Mouse (Mus musculus) stomach, embryonic 15.5 days (tissue): Measurements from ENCODE around the gene Sash3. TPM values are rescaled to one million over a fixed set of nuclear protein-coding genes. Genes with fewer than 3 reads are reported as not detected.

Experiments
- ATAC-seq: fragments of 200-750 bp; cut with Nextera tagmentation; 2 replicates; pipeline ENCODE4 v1.8.0; 2017; ENCODE audit warnings: low read depth, moderate number of reproducible peaks, moderate TSS enrichment; ENCODE audit not compliant: insufficient read depth, low FRiP score
- H3K27ac ChIP-seq: fragments of 300-500 bp; sonication (generic); 2 replicates; pipeline ENCODE4 v1.5.1; 2015; ENCODE audit warnings: mild to moderate bottlenecking, inconsistent platforms
- H3K27me3 ChIP-seq: fragments of 300-500 bp; sonication (generic); replicated peaks from 2 replicates; pipeline ENCODE4 v1.6.1; 2015; ENCODE audit warnings: inconsistent platforms
- H3K36me3 ChIP-seq: fragments of 300-500 bp; sonication (generic); 2 replicates; pipeline ENCODE4 v1.6.1; 2015; ENCODE audit warnings: inconsistent platforms
- H3K4me1 ChIP-seq: fragments of 300-500 bp; sonication (generic); 2 replicates; pipeline ENCODE4 v1.6.1; 2015; ENCODE audit warnings: inconsistent platforms
- H3K4me2 ChIP-seq: fragments of 300-500 bp; sonication (generic); 2 replicates; pipeline ENCODE4 v1.6.1; 2015; ENCODE audit warnings: mild to moderate bottlenecking, inconsistent platforms
- H3K4me3 ChIP-seq: fragments of 300-500 bp; sonication (generic); replicated peaks from 2 replicates; pipeline ENCODE4 v1.5.1; 2015; ENCODE audit warnings: inconsistent platforms
- H3K9ac ChIP-seq: fragments of 300-500 bp; sonication (generic); 2 replicates; pipeline ENCODE4 v1.6.1; 2015; ENCODE audit warnings: inconsistent platforms
- H3K9me3 ChIP-seq: fragments of 300-500 bp; sonication (generic); 2 replicates; pipeline ENCODE4 v1.6.1; 2016; ENCODE audit warnings: inconsistent platforms
- WGBS: fragments of 180-500 bp; shearing (Covaris S2); methylation state at CpG from one replicate; pipeline ENCODE4 v1.1.7; 2015; 5-methylcytosine and 5-hydroxymethylcytosine counted together
- polyA plus RNA-seq: library from polyadenylated mRNA; unstranded; fragments of >200 nt; fragmentation: Nextera tagmentation; extraction: Ambion mirVana; gene quantifications from 2 replicates; pipeline ENCODE4 v1.2.1, GENCODE M21; 2015

Gene Sash3
- polyA plus RNA-seq, 1 experiment from 2014 or later = 3.7 TPM

DNA sequence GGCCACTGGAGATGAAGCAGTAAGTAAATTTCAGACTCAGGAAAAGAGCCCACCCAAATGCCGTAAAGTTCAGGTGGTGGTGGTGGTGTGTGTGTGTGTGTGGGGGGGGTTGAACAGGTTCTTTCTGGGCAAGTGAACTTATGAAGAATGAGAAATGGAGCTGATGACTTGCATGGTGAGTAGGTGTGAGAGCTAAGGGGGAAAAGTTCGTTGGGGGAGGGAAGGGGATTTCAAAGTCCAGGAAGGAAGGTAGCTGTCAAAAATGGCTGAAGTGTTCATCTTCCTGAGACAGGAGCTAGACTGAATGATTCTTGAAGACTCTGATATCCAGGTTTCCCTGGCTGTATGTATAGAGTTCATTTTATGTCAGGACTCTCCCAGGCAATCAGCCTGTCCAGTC lies 990 bp downstream of the Sash3 start:
- Histone ChIP-seq H3K4me1 (no peaks in the 10 kb centered on the region), H3K27ac (no peak overlapping the region), H3K27me3 (no peaks in the 10 kb centered on the region), H3K9ac (no peak overlapping the region), H3K36me3 (no peaks in the 10 kb centered on the region), H3K4me3 (no peak overlapping the region), H3K4me2 (no peak overlapping the region), H3K9me3 (no peaks in the 10 kb centered on the region)
- no peak for ATAC-seq
- 72% methylated on average over 2 of the region's 2 CpGs for WGBS

DNA sequence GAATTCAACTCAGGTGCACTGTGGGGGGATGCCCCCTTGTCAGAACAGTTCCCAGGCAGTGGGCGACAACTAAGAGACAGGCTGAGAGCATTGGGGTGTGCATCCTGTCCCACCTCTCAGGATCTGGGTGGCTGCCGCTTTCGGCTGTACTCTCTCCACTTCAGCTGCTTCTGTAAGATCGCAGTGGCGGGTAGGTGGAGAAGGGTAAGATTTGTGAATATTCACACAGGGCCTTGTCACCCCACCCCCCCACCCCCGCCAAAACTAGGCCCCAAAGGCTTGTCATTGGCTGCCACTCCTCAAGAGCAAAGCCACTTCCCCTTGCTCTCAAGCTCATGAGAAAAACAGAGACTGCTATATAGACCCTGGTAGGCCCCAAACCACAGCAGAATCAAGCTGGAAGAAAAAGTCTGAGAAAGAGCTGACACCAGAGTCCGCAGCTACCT lies 1.5 kb downstream of the Sash3 start:
- H3K4me3 ChIP-seq = no peak overlapping the region
- no peak for ATAC-seq
- no peaks in the 10 kb centered on the region for H3K4me1 ChIP-seq
- no peak overlapping the region for H3K9ac ChIP-seq
- H3K4me2 ChIP-seq = no peak overlapping the region
- no peak overlapping the region for H3K27ac ChIP-seq
- H3K27me3 ChIP-seq = no peaks in the 10 kb centered on the region
- WGBS = 73% methylated on average over 7 of the region's 7 CpGs
- H3K36me3 ChIP-seq = no peaks in the 10 kb centered on the region
- H3K9me3 ChIP-seq = no peaks in the 10 kb centered on the region

DNA sequence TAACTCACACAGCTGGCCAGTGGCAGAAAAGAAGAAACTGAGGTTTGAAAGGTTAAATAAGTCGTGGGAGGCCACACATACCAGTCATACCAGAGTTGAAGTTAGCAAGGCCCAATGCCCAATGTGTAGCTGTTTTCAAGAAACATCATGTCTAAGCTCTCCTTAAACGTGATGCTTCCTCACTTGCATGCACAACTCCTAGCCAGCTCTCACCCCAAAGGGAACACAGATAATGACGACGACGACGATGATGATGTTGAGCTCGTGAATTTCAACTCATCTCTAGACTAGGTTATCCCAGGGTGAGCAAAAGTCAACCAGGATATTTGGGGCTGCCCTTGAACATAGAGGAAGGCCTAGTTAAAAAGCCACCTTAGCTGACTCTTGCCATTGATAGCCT lies 5.9 kb downstream of the Sash3 start:
- 77% methylated on average over 7 of the region's 7 CpGs for WGBS

DNA sequence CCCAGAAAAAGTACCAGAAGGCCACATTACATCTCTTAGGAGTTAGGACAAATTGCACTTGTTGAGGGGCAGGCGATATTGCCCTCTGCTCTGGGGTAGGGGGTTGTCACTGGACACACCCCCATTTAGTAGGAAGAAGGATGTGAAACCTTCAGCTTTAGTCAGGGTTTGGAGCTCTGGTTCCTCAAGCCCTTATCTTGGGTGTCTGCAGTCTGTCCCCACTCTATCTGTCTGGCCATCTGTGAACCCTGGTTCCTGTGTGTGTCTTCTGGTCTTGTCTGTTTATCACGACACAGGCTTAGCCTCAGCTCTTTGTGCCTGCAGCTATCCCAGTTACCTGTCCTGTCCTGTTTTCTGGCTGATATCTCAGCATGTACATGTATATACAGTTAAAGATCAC lies 7.2 kb downstream of the Sash3 start:
- H3K4me3 ChIP-seq = no peak overlapping the region
- H3K9ac ChIP-seq = no peak overlapping the region
- no peaks in the 10 kb centered on the region for H3K9me3 ChIP-seq
- no peak overlapping the region for H3K4me2 ChIP-seq
- no peak overlapping the region for H3K27ac ChIP-seq
- 68% methylated on average over 2 of the region's 2 CpGs for WGBS
- no peaks in the 10 kb centered on the region for H3K36me3 ChIP-seq
- no peaks in the 10 kb centered on the region for H3K27me3 ChIP-seq
- peak; percentile 72; the same call in 1 of the 2 replicates for ATAC-seq
- no peaks in the 10 kb centered on the region for H3K4me1 ChIP-seq

More for the DNA sequence above, 5.9 kb downstream of the Sash3 start:
- Histone ChIP-seq H3K9ac (no peak overlapping the region), H3K4me1 (no peaks in the 10 kb centered on the region), H3K36me3 (no peaks in the 10 kb centered on the region), H3K27ac (no peak overlapping the region), H3K27me3 (no peaks in the 10 kb centered on the region), H3K4me3 (no peak overlapping the region), H3K4me2 (no peak overlapping the region), H3K9me3 (no peaks in the 10 kb centered on the region)
- ATAC-seq = no peak

DNA sequence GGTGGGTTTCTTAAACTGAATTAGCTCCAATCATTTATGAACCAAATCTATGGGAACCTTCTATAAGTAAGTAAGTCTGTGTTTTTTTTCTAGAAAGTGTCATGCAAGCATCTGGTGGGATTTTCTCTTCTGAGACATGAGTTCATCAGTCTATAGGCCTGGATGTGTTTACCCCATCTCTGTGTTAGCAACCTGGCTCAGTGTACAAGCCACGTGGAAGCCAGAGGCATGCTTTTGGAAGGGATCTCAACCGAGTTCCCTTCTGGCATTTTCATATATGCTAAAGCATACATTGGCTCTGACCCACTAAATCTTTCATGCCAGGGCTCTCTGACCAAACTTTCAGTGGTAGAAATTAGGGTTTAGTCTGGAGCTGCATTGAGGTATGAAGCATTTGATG lies 7.7 kb downstream of the Sash3 start:
- H3K4me3 ChIP-seq = no peak overlapping the region
- H3K4me1 ChIP-seq = no peaks in the 10 kb centered on the region
- H3K36me3 ChIP-seq = no peaks in the 10 kb centered on the region
- H3K9ac ChIP-seq = no peak overlapping the region
- H3K9me3 ChIP-seq = no peaks in the 10 kb centered on the region
- ATAC-seq = no peak
- H3K4me2 ChIP-seq = no peak overlapping the region
- H3K27ac ChIP-seq = no peak overlapping the region
- 59% methylated on average over 2 of the region's 2 CpGs for WGBS
- no peaks in the 10 kb centered on the region for H3K27me3 ChIP-seq

DNA sequence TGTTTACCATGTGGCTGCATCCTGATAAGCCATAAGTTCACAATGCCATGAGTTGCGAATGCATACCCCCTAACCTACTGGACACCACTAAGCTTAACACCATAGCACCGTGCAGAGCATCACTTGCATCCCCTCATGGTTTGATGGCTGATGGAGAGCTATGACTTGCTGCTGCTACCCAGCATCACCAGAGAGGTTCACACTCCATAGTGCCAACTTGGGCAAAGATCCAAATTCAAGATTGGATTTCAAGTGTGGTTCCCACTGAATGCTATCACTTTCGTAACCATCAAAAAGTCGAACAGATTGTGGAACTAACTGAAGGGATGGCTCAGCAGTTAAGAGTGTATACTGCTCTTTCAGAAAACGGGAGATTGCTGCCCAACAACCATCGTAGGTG lies 9.3 kb downstream of the Sash3 start:
- WGBS = 91% methylated on average over 6 of the region's 6 CpGs
- H3K9ac ChIP-seq = no peak overlapping the region
- H3K4me2 ChIP-seq = no peak overlapping the region
- no peak overlapping the region for H3K4me3 ChIP-seq
- no peaks in the 10 kb centered on the region for H3K27me3 ChIP-seq
- H3K36me3 ChIP-seq = no peaks in the 10 kb centered on the region
- no peak for ATAC-seq
- H3K9me3 ChIP-seq = no peaks in the 10 kb centered on the region
- H3K27ac ChIP-seq = no peak overlapping the region
- H3K4me1 ChIP-seq = no peaks in the 10 kb centered on the region

DNA sequence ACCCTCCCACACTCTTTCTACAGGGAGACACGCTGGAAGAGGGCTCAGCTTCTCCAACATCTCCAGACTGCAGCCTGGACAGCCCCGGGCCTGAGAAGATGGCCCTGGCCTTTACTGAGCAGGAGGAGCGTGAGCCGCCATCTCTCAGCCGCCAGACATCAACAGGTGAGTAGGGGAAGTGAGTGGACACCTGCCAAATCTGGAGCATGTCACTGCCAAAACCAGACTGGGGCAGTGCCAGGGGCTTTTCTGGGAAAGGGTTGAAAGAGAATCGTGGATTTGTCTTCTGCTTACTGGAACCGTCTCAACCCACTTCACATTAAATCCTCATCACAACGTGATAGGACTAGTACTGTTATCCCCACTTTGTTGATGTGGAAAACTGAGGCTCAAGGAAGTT lies 11.2 kb downstream of the Sash3 start:
- Histone ChIP-seq H3K36me3 (no peaks in the 10 kb centered on the region), H3K27me3 (no peaks in the 10 kb centered on the region), H3K9me3 (no peaks in the 10 kb centered on the region), H3K9ac (no peak overlapping the region), H3K27ac (no peak overlapping the region), H3K4me3 (no peak overlapping the region), H3K4me1 (no peaks in the 10 kb centered on the region), H3K4me2 (no peak overlapping the region)
- WGBS = 81% methylated on average over 8 of the region's 8 CpGs
- no peak for ATAC-seq

DNA sequence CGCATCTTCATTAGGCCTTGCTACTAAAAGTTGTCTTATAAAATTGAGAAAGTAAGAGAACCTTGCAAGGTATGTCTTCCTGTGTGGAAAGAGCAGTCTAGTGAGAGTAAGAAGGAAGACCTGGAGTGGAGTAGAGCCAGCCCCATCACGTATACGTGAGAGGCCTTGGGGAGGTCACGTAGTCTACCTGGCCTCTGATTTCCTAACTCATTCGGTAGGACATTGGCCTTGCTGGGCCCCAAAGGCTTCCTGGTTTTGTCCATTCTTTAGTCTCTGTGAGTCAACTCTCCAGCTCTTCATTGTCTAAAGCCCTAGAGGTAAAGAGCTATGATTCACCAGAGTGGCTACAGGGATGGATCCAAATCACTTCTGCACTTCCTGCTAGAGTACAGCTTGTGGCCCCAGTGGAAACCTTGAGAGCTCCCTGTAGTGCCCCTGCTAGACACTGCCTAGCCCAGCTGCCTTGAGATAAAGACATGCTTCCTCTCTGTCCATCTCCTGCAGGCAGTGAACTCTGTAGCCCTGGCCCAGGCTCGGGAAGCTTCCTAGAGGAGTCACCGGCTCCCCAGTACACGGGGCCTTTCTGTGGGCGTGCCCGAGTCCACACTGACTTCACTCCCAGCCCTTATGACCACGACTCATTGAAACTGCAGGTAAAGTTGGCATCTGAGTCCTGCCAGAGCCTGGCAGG lies 12.1 kb downstream of the Sash3 start:
- ATAC-seq = no peak
- Histone ChIP-seq H3K27ac (no peak overlapping the region), H3K27me3 (no peaks in the 10 kb centered on the region), H3K9ac (no peak overlapping the region), H3K4me3 (no peak overlapping the region), H3K9me3 (no peaks in the 10 kb centered on the region), H3K4me2 (no peak overlapping the region), H3K4me1 (no peaks in the 10 kb centered on the region), H3K36me3 (no peaks in the 10 kb centered on the region)
- WGBS = 81% methylated on average over 11 of the region's 11 CpGs

DNA sequence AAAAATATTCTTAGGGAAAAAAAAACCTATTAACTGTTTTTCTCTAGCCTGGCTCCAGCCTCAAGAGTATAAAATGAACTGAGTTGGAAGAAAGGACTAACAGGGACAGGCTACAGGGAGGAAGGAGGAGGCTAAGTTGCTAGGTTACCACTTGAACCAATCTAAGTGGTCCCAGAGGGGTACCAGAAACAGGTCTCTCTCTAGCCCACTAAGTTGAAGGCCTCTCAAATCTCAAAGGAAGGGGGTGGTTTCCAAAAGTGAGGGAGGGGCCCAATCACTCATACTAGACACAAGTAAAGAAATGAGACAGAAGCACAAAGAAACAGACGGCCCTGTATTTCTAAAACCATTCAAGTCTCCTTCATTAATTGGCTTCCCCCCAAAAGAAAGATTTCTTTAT lies 23.7 kb downstream of the Sash3 start:
- no peak overlapping the region for H3K4me2 ChIP-seq
- H3K27ac ChIP-seq = no peak overlapping the region
- WGBS = 58% methylated on average over 1 of the region's 1 CpGs
- no peaks in the 10 kb centered on the region for H3K4me1 ChIP-seq
- H3K9ac ChIP-seq = no peak overlapping the region
- no peak for ATAC-seq
- H3K4me3 ChIP-seq = no peak overlapping the region
- no peaks in the 10 kb centered on the region for H3K9me3 ChIP-seq
- no peaks in the 10 kb centered on the region for H3K36me3 ChIP-seq
- H3K27me3 ChIP-seq = no peaks in the 10 kb centered on the region

DNA sequence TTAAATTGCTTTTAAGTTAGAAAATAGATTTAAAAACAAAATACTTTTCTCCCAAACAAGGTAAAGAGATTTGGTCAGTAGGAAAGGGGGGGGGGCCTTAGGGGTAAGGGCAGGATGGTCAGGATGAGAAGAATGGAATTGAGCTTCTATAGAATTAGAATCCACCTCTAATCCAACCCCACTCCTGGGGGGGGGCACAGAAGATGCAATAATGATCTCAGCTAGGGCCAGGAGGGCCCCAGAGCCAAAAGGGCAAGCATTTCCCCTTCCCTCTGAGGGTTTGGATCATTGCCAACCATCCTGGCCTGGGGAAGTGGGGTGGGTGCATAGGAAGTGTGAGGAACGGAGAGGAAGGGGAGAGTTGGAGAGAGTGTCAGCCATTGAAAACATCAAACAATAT lies 24.1 kb downstream of the Sash3 start:
- Histone ChIP-seq H3K27me3 (no peaks in the 10 kb centered on the region), H3K9me3 (no peaks in the 10 kb centered on the region), H3K4me3 (no peak overlapping the region), H3K27ac (no peak overlapping the region), H3K4me2 (no peak overlapping the region), H3K9ac (no peak overlapping the region), H3K36me3 (no peaks in the 10 kb centered on the region), H3K4me1 (no peaks in the 10 kb centered on the region)
- 45% methylated on average over 1 of the region's 1 CpGs for WGBS
- no peak for ATAC-seq

DNA sequence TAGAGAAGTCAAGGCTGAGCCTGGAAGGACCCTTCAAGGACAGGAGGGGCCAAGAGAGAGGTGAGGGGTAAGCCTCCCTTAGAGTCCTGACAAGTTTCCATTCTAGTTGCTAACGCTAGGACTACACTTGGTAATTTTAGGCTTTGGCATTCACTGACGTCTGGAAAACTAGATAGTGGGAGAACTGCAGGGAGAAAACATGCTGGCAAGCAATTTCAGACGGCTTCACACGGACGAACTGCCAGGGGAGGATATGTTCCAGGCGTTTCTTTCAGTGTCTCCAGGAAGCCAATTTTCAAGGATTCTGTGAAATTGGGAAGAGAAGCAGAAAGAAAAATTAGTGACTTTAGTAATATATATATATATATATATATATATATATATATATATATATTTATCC lies 35.6 kb downstream of the Sash3 start:
- Histone ChIP-seq H3K4me3 (no peak overlapping the region), H3K9me3 (no peaks in the 10 kb centered on the region), H3K4me2 (no peak overlapping the region), H3K27me3 (no peaks in the 10 kb centered on the region), H3K27ac (no peak overlapping the region), H3K4me1 (no peaks in the 10 kb centered on the region), H3K36me3 (0 out of 2 replicates have a peak, but pooled peaks cover 2% of the 10 kb centered on the region), H3K9ac (no peak overlapping the region)
- WGBS = 82% methylated on average over 6 of the region's 6 CpGs
- no peak for ATAC-seq

DNA sequence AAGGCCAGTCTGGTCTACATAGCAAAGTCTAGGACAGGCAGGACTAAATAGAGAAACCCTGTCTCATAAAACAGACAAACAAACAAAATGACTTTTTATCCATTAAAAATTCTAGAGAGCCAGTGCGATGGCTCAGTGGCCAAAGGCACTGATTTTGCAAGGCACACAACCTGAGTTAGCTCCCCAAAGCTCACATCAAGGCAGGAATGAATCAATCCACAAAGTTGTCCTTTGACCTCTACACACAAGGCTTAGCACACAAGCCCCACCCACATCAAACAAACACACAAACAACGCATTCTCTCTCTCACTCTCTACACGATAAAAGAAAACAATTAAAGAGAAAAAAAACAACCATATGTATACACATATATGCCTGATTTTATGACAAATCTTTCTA lies 38.5 kb downstream of the Sash3 start:
- 59% methylated on average over 3 of the region's 3 CpGs for WGBS
- Histone ChIP-seq H3K4me3 (no peak overlapping the region), H3K36me3 (0 out of 2 replicates have a peak, but pooled peaks cover 2% of the 10 kb centered on the region), H3K27ac (no peak overlapping the region), H3K9ac (no peak overlapping the region), H3K9me3 (no peaks in the 10 kb centered on the region), H3K27me3 (no peaks in the 10 kb centered on the region), H3K4me2 (no peak overlapping the region), H3K4me1 (no peaks in the 10 kb centered on the region)
- ATAC-seq = no peak

DNA sequence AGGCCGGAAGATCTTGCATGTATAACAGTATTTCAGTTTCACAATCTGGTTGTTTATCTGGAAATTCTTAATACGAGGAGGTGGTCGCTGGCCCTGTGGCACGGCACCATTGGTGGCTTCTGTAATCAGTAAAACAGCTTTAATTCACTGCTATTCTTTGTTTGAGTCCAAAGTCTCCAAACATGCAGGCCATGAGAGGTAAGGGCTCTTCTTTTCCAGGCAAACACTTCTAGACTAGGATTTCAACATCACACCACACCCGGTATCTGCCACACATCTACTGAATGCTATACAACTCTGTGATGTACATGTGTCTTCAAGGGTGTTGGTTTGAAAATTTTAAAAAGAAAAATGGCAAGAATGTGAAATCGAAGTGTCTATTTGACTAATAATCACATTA lies 45.0 kb downstream of the Sash3 start:
- H3K27me3 ChIP-seq = no peaks in the 10 kb centered on the region
- no peak overlapping the region for H3K4me2 ChIP-seq
- no peaks in the 10 kb centered on the region for H3K4me1 ChIP-seq
- H3K9me3 ChIP-seq = no peaks in the 10 kb centered on the region
- no peaks in the 10 kb centered on the region for H3K36me3 ChIP-seq
- H3K4me3 ChIP-seq = no peak overlapping the region
- H3K9ac ChIP-seq = no peak overlapping the region
- H3K27ac ChIP-seq = no peak overlapping the region
- WGBS = 86% methylated on average over 6 of the region's 6 CpGs
- no peak for ATAC-seq
